Mouse (Mus musculus) liver, adult 10 weeks (tissue): ENCODE results near the gene Nos1. TPM values are rescaled to one million over a fixed set of nuclear protein-coding genes. Genes with fewer than 3 reads are reported as not detected.

Source experiments
- polyA plus RNA-seq: library from polyadenylated mRNA; stranded (reverse); fragments of 350-450 nt; fragmentation: Illumina TruSeq; extraction: RNeasy Lipid Tissue Mini Kit (QIAGEN cat#74804); gene quantifications from one replicate; pipeline ENCODE4 v1.2.3, GENCODE M21; 2014; ENCODE audit warnings: low read depth, low replicate concordance

Nos1 gene
- not detected for polyA plus RNA-seq

GRCm38 (mm10) chr5:117780681-117781080, at the start of gene Nos1:
Gene Nos1, plus strand, starts transcription at chr5:117781032.

GRCm38 (mm10) chr5:117976657-117977500, 196.0 kb downstream of the Nos1 start, which contains the start of gene Fbxo21:
Gene Fbxo21, plus strand, starts transcription at chr5:117976730.

Other genes with a start within 250 kb of the Nos1 start
- gene Fbxo21, start 195.7 kb downstream of the Nos1 start, polyA plus RNA-seq = 23.6 TPM
- gene Tesc, start 246.7 kb downstream of the Nos1 start, polyA plus RNA-seq = not detected